Mouse (Mus musculus): ENCODE data around the gene Agrp.
"Not testable (repeated sequence)": the region's sequence is repeated elsewhere in the genome, so short reads cannot be mapped to it uniquely, and the experiment has no call there.

Gene Agrp

DNA sequence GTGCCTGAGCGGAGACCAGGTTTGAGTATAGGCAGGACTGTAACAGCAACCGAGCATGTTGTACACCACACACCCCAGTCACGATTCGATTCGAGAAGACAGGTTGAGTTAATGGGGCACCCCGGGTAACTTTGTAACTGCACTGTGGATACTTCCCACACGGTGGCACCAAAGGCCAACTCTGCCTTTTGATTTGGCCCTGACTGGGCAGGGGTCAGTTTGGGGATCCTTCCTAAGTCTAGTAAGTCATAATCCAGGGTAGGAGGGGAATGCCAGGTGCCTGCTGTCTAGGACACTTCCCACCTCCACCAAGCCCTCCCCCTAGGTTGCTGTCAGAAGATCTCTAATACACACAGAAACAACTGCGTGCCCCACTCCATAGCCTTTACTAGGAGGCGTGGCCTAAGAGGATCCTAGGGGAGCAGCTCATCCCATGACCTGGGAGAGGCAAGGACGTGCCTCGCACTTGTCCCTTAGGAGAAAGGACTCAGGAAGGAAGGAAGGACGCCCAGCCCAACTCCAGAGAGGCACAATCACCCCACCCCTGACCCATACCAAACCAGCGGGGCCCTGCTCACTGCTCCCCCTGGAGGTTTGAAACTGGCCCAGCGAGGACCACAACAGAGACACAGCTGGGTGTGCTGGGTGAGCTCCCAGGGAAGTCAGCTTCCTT is 40.7 kb downstream of the Agrp start:
- DNase-seq = peak; percentile 65 to 73

- DNase-seq = no peak
These were observed 42.5 kb downstream of the Agrp start for GRCm38 (mm10) chr8:105594451-105595242.

GRCm38 (mm10) chr8:105593859-105594258 is 43.3 kb downstream of the Agrp start:
- no peak for DNase-seq

- no peak for DNase-seq
These were observed 44.8 kb downstream of the Agrp start for GRCm38 (mm10) chr8:105592431-105592830.

GRCm38 (mm10) chr8:105579719-105580118 is 57.5 kb downstream of the Agrp start:
- no peak for DNase-seq

- peak in 1 of 2 experiments; percentile 18 for DNase-seq
These were observed 61.7 kb downstream of the Agrp start for GRCm38 (mm10) chr8:105575538-105575937.

DNA sequence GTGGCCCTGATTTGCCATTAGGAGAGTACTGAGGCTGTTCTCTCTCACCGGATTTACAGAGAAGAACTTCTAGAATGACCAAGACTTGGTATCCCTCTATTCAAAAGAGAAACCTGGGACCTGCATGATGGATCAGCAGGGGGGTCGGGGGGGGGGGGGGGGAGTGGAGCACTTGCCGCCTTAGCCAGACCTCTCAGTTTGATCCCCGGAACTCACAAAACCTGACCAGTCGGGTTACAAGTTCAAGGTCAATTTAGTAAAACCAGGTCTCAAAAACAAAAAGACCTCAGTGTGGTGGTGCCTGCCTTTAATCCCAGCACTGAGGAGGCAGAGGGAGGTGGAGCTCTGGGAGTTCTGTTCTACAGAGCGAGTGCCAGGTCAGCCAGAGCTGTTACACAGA is 62.5 kb downstream of the Agrp start:
- DNase-seq = no peak

GRCm38 (mm10) chr8:105573427-105573826 is 63.8 kb downstream of the Agrp start:
- DNase-seq = peak in 1 of 2 experiments; percentile 14

DNA sequence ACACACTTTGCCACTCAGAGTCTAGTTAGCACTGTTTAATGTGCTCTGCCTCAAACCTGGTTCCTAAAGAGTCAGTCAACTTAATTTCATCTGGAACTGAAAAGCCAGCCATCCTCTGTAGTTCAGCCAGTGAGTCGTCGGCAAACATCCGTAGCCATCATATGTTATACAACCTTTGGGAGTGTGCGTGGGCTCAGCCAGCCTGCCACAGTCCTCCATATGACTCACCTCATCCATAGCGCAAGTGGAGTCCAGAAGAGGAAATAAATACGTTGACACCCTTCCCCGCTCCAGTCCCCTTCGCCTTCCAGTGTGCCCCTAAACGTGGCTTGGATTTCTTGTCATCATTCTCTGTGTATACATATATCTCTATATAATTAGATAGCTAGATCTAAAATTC is 65.4 kb downstream of the Agrp start:
- DNase-seq = no peak

GRCm38 (mm10) chr8:105566703-105567595 is 70.2 kb downstream of the Agrp start:
- DNase-seq = peak; percentile 32 to 43

DNA sequence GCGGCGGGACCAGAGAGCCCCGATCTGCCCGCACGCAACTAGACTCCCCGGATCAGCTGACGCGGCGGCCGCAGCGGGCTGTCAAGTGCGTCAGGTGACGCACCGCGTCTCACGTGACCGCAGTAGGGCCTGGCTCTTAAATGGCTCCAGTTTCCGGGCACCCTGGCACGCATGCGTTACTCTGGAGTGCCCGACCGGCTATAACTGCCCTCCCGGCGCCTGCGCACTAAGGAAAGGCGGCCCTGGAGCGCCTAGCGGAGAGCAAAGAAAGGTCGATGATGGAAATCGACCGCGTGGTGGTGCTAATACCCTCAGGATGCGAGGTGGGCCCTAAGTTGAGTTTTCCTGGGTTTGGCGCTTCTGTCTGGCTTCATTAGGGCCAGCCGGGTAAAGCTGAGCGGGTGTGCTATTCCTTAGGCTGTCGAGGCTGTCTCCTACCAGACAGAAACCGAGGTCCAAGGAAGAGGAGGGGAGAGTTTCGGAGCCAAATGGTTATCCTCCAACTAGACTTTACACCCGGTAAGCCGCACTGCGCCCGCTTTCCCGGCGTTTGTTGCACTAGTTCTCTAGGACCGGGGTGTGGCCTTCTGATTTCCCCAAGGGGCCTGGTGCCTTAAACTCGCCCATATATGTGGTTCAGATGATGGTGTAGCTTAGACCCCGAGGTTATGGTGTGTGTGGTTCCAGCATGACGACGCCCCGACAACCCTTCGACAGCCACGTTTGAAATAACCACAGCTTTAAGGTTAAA is 71.1 kb downstream of the Agrp start, which contains the start of gene Atp6v0d1:
TSS of gene Atp6v0d1 (minus strand) at position 96 of the 751 bp plus-strand sequence.
- peak; percentile 99 to 100 for DNase-seq

DNA sequence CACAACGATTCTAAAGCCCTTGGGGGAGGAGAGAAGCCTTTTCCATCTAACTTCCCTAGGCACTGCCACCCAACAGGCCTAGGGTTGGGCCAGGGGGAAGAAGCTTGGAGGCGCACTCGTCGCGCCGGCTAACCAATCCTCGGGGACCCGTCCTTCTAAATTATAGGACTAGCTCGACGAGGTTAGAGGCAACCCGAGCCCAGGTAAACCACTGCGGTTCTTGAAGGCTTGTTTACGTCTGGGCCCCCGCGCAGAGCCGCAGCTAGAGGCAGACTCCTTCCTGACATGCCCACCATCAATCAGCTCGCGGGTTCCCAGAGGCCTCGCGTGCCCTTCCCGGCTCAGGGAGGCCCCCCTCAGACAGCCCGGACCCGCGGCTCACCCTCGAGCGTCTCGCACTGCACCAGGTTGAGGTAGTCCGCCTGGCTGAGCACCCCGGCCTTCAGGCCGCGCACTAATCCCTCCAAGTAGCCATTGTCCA is 71.8 kb downstream of the Agrp start:
- no peak for DNase-seq

DNA sequence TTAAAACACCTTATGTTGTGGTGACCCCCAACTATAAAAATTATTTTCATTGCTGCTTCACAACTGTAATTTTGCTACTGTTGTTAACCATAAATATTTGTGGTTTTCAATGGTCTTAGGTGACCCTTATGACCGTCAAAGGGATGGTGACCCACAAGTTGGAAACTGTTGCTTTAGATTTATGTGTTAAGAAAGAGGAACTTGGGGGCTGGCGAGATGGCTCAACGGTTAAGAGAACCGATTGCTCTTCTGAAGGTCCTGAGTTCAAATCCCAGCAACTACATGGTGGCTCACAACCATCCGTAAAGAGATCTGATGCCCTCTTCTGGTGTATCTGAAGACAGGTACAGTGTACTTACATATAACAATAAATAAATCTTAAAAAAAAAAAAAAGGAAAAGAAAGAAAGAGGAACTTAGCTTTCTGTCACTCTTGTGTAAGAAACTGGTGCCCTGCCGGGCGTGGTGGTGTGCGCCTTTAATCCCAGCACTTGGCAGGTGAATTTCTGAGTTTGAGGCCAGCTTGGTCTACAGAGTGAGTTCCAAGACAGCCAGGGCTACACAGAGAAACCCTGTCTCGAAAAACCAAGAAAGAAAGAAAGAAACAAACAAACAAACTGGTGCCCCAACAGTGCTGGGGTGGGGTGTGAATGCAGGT is 72.5 kb downstream of the Agrp start:
- not testable (repeated sequence) for DNase-seq

- DNase-seq = no peak
These were observed 73.3 kb downstream of the Agrp start for GRCm38 (mm10) chr8:105563871-105564270.

- DNase-seq = no peak
These were observed 74.3 kb downstream of the Agrp start for GRCm38 (mm10) chr8:105562863-105563262.

- DNase-seq = no peak
These were observed 82.0 kb downstream of the Agrp start for GRCm38 (mm10) chr8:105555230-105555629.

- peak; percentile 77 to 83 for DNase-seq
These were observed 83.1 kb downstream of the Agrp start for GRCm38 (mm10) chr8:105554087-105554486.

- no peak for DNase-seq
These were observed 84.4 kb downstream of the Agrp start for GRCm38 (mm10) chr8:105552824-105553223.

DNA sequence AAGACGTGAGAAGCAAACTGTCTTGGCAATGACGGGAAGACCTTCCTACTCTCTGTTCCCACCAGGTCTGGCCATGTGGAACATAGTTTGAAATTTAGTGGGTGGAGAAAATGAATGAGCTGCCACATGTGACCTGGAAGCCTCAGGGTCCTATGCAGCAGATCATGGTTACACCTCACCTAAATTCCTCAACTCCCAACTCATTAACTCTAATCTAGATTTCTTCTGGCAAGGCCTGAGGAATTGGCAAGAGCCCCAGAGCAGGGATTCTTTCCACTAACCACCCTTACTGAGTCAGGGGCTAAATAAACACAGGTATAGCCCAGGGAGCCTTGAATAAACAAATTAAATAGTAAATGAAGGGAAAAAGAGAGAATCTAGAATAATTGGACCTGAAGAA is 85.2 kb downstream of the Agrp start:
- no peak for DNase-seq

DNA sequence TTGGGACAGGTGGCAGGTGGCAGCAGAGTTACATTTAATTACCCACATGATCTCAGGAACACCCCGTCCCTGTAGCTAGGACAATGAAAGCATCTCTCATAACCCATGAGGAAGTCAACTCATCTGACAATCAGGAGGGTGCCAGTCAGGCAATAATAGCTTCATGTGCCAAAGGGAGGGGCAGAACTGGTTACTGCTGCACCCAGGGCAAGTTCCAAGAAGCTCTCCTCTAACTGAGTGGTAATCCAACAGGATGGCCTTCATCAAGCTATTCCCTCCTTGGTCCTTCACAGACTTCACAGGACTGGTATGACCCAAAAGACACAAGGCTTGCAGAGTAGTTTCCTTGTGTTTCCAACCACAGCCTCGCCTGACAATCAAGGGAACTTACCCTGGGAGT is 87.1 kb downstream of the Agrp start:
- no peak for DNase-seq

GRCm38 (mm10) chr8:105549506-105549905 is 87.7 kb downstream of the Agrp start:
- peak in 1 of 2 experiments; percentile 36 for DNase-seq
